Mouse (Mus musculus) heart, embryonic 12.5 days (tissue): Measurements from ENCODE around the gene Rdh5. TPM values are rescaled to one million over a fixed set of nuclear protein-coding genes. Genes with fewer than 3 reads are reported as not detected.

ENCODE experiments used
- ATAC-seq: fragments of 200-750 bp; cut with Nextera tagmentation; 2 replicates; pipeline ENCODE4 v1.8.0; 2017; ENCODE audit warnings: moderate TSS enrichment, moderate library complexity; ENCODE audit not compliant: insufficient number of reproducible peaks, low FRiP score
- H3K27ac ChIP-seq: fragments of 300-500 bp; sonication (generic); 2 replicates; pipeline ENCODE4 v1.5.1; 2016; ENCODE audit warnings: mild to moderate bottlenecking, moderate library complexity; ENCODE audit not compliant: poor library complexity, severe bottlenecking
- H3K27me3 ChIP-seq: fragments of 300-500 bp; sonication (generic); replicated peaks from 2 replicates; pipeline ENCODE4 v1.6.1; 2016; ENCODE audit warnings: mild to moderate bottlenecking, moderate library complexity
- H3K36me3 ChIP-seq: fragments of 300-500 bp; sonication (generic); 2 replicates; pipeline ENCODE4 v1.6.1; 2016; ENCODE audit warnings: mild to moderate bottlenecking, moderate library complexity
- H3K4me1 ChIP-seq: fragments of 300-500 bp; sonication (generic); replicated peaks from 2 replicates; pipeline ENCODE4 v1.6.1; 2016; ENCODE audit warnings: mild to moderate bottlenecking
- H3K4me2 ChIP-seq: fragments of 300-500 bp; sonication (generic); 2 replicates; pipeline ENCODE4 v1.6.1; 2016; ENCODE audit warnings: mild to moderate bottlenecking, moderate library complexity
- H3K4me3 ChIP-seq: fragments of 300-500 bp; sonication (generic); 2 replicates; pipeline ENCODE4 v1.5.1; 2016; ENCODE audit warnings: mild to moderate bottlenecking
- H3K9ac ChIP-seq: fragments of 300-500 bp; sonication (generic); 2 replicates; pipeline ENCODE4 v1.6.1; 2016; ENCODE audit warnings: mild to moderate bottlenecking, moderate library complexity
- H3K9me3 ChIP-seq: fragments of 300-500 bp; sonication (generic); replicated peaks from 2 replicates; pipeline ENCODE4 v1.6.1; 2016; ENCODE audit warnings: mild to moderate bottlenecking, moderate library complexity
- WGBS: fragments of 180-500 bp; shearing (Covaris S2); methylation state at CpG from one replicate; pipeline ENCODE4 v1.1.7; 2016; 5-methylcytosine and 5-hydroxymethylcytosine counted together
- polyA plus RNA-seq: library from polyadenylated mRNA; unstranded; fragments of >200 nt; fragmentation: Nextera tagmentation; extraction: Ambion mirVana; gene quantifications from 2 replicates; pipeline ENCODE4 v1.2.1, GENCODE M21; 2016

Rdh5 gene
- polyA plus RNA-seq, 1 experiment from 2014 or later: 6.0 TPM

- WGBS: 65% methylated on average over 1 of the region's 1 CpGs
- Histone ChIP-seq H3K36me3 (no peaks in the 10 kb centered on the region), H3K4me2 (no peak overlapping the region), H3K27ac (no peak overlapping the region), H3K9me3 (no peaks in the 10 kb centered on the region), H3K4me3 (no peak overlapping the region), H3K9ac (no peak overlapping the region), H3K27me3 (peaks cover 10% of the 10 kb centered on the region), H3K4me1 (peaks cover 5% of the 10 kb centered on the region)
- ATAC-seq: no peak
Measured at GRCm38 (mm10) chr10:128901409-128901808, 21.3 kb downstream of the Rdh5 start.

GRCm38 (mm10) chr10:128900698-128901097 is 22.0 kb downstream of the Rdh5 start, which contains the start of gene Cd63:
Gene Cd63 (plus strand): TSS chr10:128900989.
- Histone ChIP-seq H3K9ac (no peak within 1 kb of the TSS), H3K4me3 (no peak within 1 kb of the TSS), H3K36me3 (no peaks in the 10 kb centered on the region), H3K27me3 (peaks cover 17% of the 10 kb centered on the region), H3K4me2 (no peak within 1 kb of the TSS), H3K9me3 (no peaks in the 10 kb centered on the region), H3K27ac (no peak within 1 kb of the TSS), H3K4me1 (peaks cover 12% of the 10 kb centered on the region)
- ATAC-seq: 0 out of 2 replicates have a peak, but pooled peaks have one; percentile 24
- WGBS: 84% methylated on average over 3 of the region's 3 CpGs

- no peak overlapping the region for H3K4me3 ChIP-seq
- H3K27ac ChIP-seq: no peak overlapping the region
- peaks cover 17% of the 10 kb centered on the region for H3K27me3 ChIP-seq
- H3K36me3 ChIP-seq: no peaks in the 10 kb centered on the region
- no peaks in the 10 kb centered on the region for H3K9me3 ChIP-seq
- WGBS: 61% methylated on average over 6 of the region's 6 CpGs
- ATAC-seq: no peak
- peaks cover 18% of the 10 kb centered on the region for H3K4me1 ChIP-seq
- H3K9ac ChIP-seq: no peak overlapping the region
- no peak overlapping the region for H3K4me2 ChIP-seq
Measured at GRCm38 (mm10) chr10:128899759-128900490, 22.8 kb downstream of the Rdh5 start.

- no peak overlapping the region for H3K9ac ChIP-seq
- WGBS: 11% methylated on average over 1 of the region's 1 CpGs
- no peak overlapping the region for H3K4me3 ChIP-seq
- H3K36me3 ChIP-seq: no peaks in the 10 kb centered on the region
- H3K4me1 ChIP-seq: peaks cover 20% of the 10 kb centered on the region
- no peak overlapping the region for H3K27ac ChIP-seq
- ATAC-seq: no peak
- H3K4me2 ChIP-seq: no peak overlapping the region
- H3K27me3 ChIP-seq: peaks cover 26% of the 10 kb centered on the region
- no peaks in the 10 kb centered on the region for H3K9me3 ChIP-seq
Measured at GRCm38 (mm10) chr10:128897501-128897900, 25.2 kb downstream of the Rdh5 start.

GRCm38 (mm10) chr10:128896807-128897206 is 25.9 kb downstream of the Rdh5 start:
- ATAC-seq: no peak
- Histone ChIP-seq H3K4me3 (no peak overlapping the region), H3K36me3 (no peaks in the 10 kb centered on the region), H3K9ac (no peak overlapping the region), H3K27ac (no peak overlapping the region), H3K4me2 (no peak overlapping the region), H3K9me3 (no peaks in the 10 kb centered on the region), H3K27me3 (peaks cover 26% of the 10 kb centered on the region), H3K4me1 (peaks cover 25% of the 10 kb centered on the region)
- WGBS: 39% methylated on average over 1 of the region's 1 CpGs

GRCm38 (mm10) chr10:128895952-128896693 is 26.6 kb downstream of the Rdh5 start:
- peaks cover 26% of the 10 kb centered on the region for H3K27me3 ChIP-seq
- no peaks in the 10 kb centered on the region for H3K36me3 ChIP-seq
- WGBS: 5% methylated on average over 17 of the region's 17 CpGs
- ATAC-seq: no peak
- no peak overlapping the region for H3K27ac ChIP-seq
- H3K4me1 ChIP-seq: peaks cover 25% of the 10 kb centered on the region
- H3K9ac ChIP-seq: peak overlapping the region; percentile 46; the same call in 1 of the 2 replicates
- no peaks in the 10 kb centered on the region for H3K9me3 ChIP-seq
- H3K4me3 ChIP-seq: peak overlapping the region; percentile 32
- peak overlapping the region; percentile 50 for H3K4me2 ChIP-seq

- Histone ChIP-seq H3K4me2 (peak overlapping the region; percentile 50), H3K36me3 (no peaks in the 10 kb centered on the region), H3K9ac (0 out of 2 replicates have a peak overlapping the region, but pooled peaks have one; percentile 46), H3K4me3 (peak overlapping the region; percentile 32), H3K27me3 (peaks cover 26% of the 10 kb centered on the region), H3K9me3 (no peaks in the 10 kb centered on the region), H3K4me1 (peaks cover 27% of the 10 kb centered on the region), H3K27ac (no peak overlapping the region)
- WGBS: under 1% methylated on average over 9 of the region's 9 CpGs
- no peak for ATAC-seq
Measured at GRCm38 (mm10) chr10:128895437-128895836, 27.3 kb downstream of the Rdh5 start.

- H3K4me2 ChIP-seq: peak overlapping the region; percentile 85
- ATAC-seq: no peak
- no peaks in the 10 kb centered on the region for H3K9me3 ChIP-seq
- peaks cover 4% of the 10 kb centered on the region; the same call in 1 of the 2 replicates for H3K36me3 ChIP-seq
- H3K27ac ChIP-seq: 0 out of 2 replicates have a peak overlapping the region, but pooled peaks have one; percentile 23
- peak overlapping the region; percentile 69 for H3K9ac ChIP-seq
- peaks cover 46% of the 10 kb centered on the region for H3K4me1 ChIP-seq
- peaks cover 24% of the 10 kb centered on the region for H3K27me3 ChIP-seq
- WGBS: 2% methylated on average over 9 of the region's 9 CpGs
- peak overlapping the region; percentile 66 for H3K4me3 ChIP-seq
Measured at GRCm38 (mm10) chr10:128892246-128892645, 30.4 kb downstream of the Rdh5 start.

- H3K4me2 ChIP-seq: peak within 1 kb of the TSS; percentile 85
- peak within 1 kb of the TSS; percentile 66 for H3K4me3 ChIP-seq
- peaks cover 50% of the 10 kb centered on the region for H3K4me1 ChIP-seq
- peak within 1 kb of the TSS; percentile 69 for H3K9ac ChIP-seq
- H3K9me3 ChIP-seq: no peaks in the 10 kb centered on the region
- H3K27ac ChIP-seq: peak within 1 kb of the TSS; percentile 70
- WGBS: under 1% methylated on average over 66 of the region's 89 CpGs
- peaks cover 4% of the 10 kb centered on the region; the same call in 1 of the 2 replicates for H3K36me3 ChIP-seq
- peaks cover 17% of the 10 kb centered on the region for H3K27me3 ChIP-seq
- ATAC-seq: peak; percentile 70
Measured at GRCm38 (mm10) chr10:128891296-128892094, 31.2 kb downstream of the Rdh5 start, which contains the start of gene Gdf11. Gene Gdf11 (minus strand): TSS chr10:128891718.

- WGBS: under 1% methylated on average over 40 of the region's 40 CpGs
- Histone ChIP-seq H3K27ac (peak overlapping the region; percentile 70), H3K4me2 (peak overlapping the region; percentile 85), H3K4me3 (peak overlapping the region; percentile 66), H3K4me1 (peaks cover 49% of the 10 kb centered on the region), H3K9me3 (no peaks in the 10 kb centered on the region), H3K36me3 (peaks cover 8% of the 10 kb centered on the region; the same call in 1 of the 2 replicates), H3K9ac (peak overlapping the region; percentile 69), H3K27me3 (peaks cover 9% of the 10 kb centered on the region)
- no peak for ATAC-seq
Measured at GRCm38 (mm10) chr10:128890383-128891295, 32.0 kb downstream of the Rdh5 start.
